Mouse (Mus musculus): Measurements from ENCODE around the gene Adipor2. TPM values are rescaled to one million over a fixed set of nuclear protein-coding genes. Genes with fewer than 3 reads are reported as not detected.

The Adipor2 gene
- polyA plus RNA-seq, 1 experiment: 45.4 TPM

DNA sequence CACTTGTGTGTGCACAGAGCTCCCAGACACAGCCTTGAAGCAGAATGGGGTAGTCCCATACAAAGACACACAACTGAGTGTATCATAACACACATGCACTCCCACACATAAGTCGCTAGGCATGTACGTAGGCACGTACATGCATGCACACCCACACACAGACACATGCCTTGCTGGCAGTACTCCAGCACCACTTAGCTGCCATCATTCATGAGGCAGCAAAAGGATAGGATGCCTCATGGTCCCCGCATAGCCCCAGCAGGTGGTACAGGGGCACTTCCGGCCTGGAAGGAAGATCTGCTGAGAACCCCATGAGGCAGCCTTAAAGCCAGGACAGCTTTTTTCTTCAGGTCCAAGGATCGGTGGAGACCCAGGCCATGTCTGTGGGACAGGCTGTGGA is 91.5 kb downstream of the Adipor2 start:
- DNase-seq (ENCODE audit: low read depth): peak; percentile 35
- no peak for TF ChIP-seq POLR2A (IDR thresholded peaks at IDR 0.05; ENCODE audit: borderline replicate concordance, extremely low read depth, insufficient read depth, insufficient read length, poor library complexity, severe bottlenecking)
- TF ChIP-seq CTCF (IDR thresholded peaks at IDR 0.05; ENCODE audit: borderline replicate concordance, extremely low read depth, insufficient read depth, insufficient read length): no peak

DNA sequence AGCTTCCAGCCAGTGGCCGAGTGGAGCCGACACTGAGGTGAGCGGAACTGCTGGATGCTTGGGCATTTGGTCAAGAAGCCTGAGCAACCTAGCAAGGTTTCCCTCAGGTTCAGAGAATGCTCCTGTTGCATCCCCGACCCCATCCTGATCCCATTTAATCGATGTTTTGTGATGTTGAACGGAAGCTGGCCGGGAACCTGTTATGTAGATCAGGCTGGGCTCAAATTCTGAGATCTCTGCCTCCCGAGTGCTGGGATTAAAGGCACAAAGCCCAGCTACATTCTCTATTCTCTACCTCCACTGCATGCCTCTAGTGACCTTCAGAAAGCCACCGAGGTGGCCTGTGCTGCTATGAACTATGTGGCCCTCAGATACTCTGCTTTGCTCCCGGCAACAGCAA is 92.7 kb downstream of the Adipor2 start:
- TF ChIP-seq POLR2A (IDR thresholded peaks at IDR 0.05; ENCODE audit: borderline replicate concordance, extremely low read depth, insufficient read depth, insufficient read length, poor library complexity, severe bottlenecking) (no peak), CTCF (IDR thresholded peaks at IDR 0.05; ENCODE audit: borderline replicate concordance, extremely low read depth, insufficient read depth, insufficient read length) (no peak)
- no peak for DNase-seq (ENCODE audit: low read depth)

DNA sequence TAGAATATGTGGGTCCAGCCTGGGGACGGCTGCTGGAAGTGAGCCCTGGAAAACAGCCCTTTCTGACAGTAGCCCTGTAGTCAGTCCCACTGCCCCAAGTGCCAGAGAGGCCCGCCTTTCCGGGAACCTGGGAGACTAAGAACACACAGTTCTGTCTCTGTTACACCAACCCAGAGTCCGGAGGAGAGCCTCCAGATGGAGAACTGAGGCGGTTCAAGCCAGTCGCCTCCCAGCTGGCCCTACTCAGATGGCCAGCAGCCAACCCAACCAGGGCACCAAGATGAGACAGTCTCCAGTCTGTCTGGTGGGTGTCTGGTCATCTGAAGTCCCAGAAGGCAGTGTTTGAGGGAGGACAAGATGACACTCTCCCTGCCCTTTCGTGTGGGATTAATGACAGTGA is 95.8 kb downstream of the Adipor2 start:
- peak; percentile 35 for DNase-seq (ENCODE audit: low read depth)
- TF ChIP-seq CTCF (IDR thresholded peaks at IDR 0.05; ENCODE audit: borderline replicate concordance, extremely low read depth, insufficient read depth, insufficient read length) (no peak), POLR2A (IDR thresholded peaks at IDR 0.05; ENCODE audit: borderline replicate concordance, extremely low read depth, insufficient read depth, insufficient read length, poor library complexity, severe bottlenecking) (no peak)

DNA sequence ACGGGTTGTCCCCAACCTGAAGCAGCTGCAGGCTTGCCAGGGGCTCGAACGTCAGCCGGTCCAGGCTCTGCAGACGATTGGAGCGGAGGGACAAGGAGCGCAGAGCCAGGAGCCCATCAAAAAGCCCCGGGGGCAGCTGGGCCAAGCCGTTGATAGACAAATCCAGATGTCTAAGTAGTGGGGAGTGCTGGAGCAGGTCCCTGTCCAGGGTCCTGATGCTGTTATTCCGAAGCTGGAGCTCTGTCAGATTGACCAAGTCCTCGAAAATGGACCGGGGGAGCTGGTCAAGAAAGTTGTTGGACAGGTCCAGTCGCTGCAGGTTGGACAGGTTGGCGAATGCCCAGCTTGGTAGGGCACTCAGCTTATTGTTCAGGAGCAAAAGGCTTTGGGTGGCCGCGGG is 97.0 kb downstream of the Adipor2 start:
- DNase-seq (ENCODE audit: low read depth): no peak
- TF ChIP-seq CTCF (IDR thresholded peaks at IDR 0.05; ENCODE audit: borderline replicate concordance, extremely low read depth, insufficient read depth, insufficient read length) (no peak), POLR2A (IDR thresholded peaks at IDR 0.05; ENCODE audit: borderline replicate concordance, extremely low read depth, insufficient read depth, insufficient read length, poor library complexity, severe bottlenecking) (no peak)

DNA sequence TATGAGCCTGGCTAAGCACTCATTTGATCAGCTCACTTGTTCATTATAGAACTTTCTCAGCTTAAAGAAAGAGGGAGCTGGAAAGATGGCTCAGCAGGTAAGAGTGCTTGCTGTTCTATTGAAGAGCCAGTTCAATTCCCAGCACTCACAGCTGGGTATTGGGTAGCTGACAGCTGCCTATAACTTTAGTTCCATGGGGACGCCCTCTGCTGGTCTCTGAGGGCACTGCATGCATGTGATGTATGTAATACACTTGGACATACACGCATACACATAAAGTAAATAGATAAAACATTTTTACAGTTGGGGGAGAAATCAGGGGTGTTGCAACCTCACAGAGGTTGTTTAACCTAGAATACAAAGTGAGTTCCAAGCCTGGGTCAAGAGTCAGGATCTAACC is 98.1 kb downstream of the Adipor2 start:
- peak; percentile 28 for DNase-seq (ENCODE audit: low read depth)
- TF ChIP-seq POLR2A (IDR thresholded peaks at IDR 0.05; ENCODE audit: borderline replicate concordance, extremely low read depth, insufficient read depth, insufficient read length, poor library complexity, severe bottlenecking): no peak
- TF ChIP-seq CTCF (IDR thresholded peaks at IDR 0.05; ENCODE audit: borderline replicate concordance, extremely low read depth, insufficient read depth, insufficient read length): peak; percentile 42; the same call in 1 of the 2 replicates

DNA sequence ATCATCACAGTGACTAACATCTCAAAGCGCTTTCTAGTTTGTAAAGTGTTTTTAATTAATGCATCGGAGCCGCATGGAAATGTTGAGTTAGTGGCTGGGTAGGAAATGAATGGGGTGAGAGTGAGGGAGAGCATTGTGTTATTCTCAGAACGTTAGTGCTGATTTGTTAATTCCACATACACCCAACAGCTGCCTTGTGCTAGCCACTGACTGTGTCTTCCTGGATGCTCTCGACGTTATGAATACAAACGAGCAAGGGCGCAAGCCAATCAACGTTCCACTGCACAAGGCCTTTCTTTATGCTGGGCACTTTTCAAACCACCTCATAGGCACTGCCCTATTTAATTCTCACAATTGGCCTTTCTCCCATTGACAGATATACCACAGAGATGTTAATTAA is 98.8 kb downstream of the Adipor2 start:
- TF ChIP-seq CTCF (IDR thresholded peaks at IDR 0.05; ENCODE audit: borderline replicate concordance, extremely low read depth, insufficient read depth, insufficient read length): no peak
- no peak for TF ChIP-seq POLR2A (IDR thresholded peaks at IDR 0.05; ENCODE audit: borderline replicate concordance, extremely low read depth, insufficient read depth, insufficient read length, poor library complexity, severe bottlenecking)

DNA sequence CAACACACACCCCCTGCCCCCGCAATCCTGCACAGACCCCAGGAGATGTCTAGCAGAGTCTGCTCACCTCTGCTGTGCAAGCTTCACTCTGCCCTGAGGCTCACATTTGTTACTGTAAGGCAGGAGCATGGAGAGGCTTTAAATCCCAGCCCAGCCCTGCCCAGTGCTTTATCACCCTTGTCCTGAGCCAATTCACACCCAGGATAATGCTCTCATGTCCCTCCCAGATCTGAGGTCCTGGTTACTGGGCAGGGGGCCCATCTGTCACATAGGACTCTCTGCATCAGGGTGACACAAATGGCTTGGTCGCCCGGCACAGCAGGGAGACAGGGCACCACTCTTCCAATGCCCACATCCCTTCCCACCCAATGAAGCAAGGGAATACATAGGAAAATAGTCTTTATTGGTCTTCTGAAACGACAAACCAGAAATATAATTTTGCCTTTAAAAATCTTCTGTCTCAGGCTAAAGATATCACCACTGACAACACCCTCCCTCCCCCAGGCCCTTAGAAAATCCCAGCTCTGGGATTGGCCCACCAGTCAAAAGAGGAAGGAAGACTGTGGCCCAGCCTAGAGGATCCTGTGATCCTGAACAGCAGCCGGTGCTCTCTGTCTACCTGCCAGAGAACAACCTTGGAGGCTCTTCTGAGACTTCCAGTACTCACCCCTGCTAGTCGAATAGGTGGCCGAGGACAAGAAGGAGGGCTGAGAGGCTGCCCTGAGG is 102.6 kb downstream of the Adipor2 start:
- TF ChIP-seq CTCF (IDR thresholded peaks at IDR 0.05; ENCODE audit: borderline replicate concordance, extremely low read depth, insufficient read depth, insufficient read length): no peak
- no peak for TF ChIP-seq POLR2A (IDR thresholded peaks at IDR 0.05; ENCODE audit: borderline replicate concordance, extremely low read depth, insufficient read depth, insufficient read length, poor library complexity, severe bottlenecking)
- peak; percentile 13 for DNase-seq (ENCODE audit: low read depth)

More for the DNA sequence above, 98.8 kb downstream of the Adipor2 start:
- peak; percentile 92 for DNase-seq (ENCODE audit: low read depth)

DNA sequence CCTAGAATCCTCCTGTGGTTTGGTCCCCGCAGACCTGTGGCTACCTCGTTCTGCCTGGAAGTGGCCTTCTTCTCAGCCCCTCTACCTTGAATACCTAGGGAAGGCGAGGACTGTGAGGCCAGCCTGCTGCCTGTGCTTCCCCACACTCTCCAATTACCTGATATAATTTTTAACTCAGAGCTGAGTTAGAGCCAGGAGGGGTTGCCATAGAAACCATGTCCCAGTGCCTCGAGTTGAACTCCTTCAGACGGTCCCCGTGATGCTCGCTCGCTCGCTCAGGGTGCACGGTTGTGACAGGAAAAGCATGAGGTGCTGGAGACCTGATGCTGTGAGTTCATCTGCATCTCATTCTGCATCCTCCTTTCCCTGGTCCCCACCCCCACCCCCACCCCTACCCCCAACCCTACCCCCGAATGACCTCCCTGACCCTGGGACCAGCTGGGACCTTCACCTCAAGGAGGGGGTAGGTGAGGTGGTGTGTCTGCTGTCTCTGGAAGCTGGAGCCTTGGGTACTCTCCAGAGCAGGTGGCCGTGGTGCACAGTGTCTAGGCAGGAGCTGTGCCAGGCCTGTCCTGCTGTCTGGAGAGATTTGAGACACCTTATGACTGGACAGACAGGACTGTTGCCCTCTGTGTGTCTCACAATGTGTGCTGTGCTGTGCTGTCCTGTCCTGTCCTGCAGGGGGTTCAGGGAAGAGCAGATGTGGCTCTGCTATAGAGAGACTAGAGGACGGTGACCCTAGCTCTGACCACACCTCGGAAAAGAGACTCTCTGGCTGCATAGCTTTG is 103.7 kb downstream of the Adipor2 start:
- TF ChIP-seq CTCF (IDR thresholded peaks at IDR 0.05; ENCODE audit: borderline replicate concordance, extremely low read depth, insufficient read depth, insufficient read length): no peak
- TF ChIP-seq POLR2A (IDR thresholded peaks at IDR 0.05; ENCODE audit: borderline replicate concordance, extremely low read depth, insufficient read depth, insufficient read length, poor library complexity, severe bottlenecking): no peak
- DNase-seq (ENCODE audit: low read depth): peak; percentile 81

DNA sequence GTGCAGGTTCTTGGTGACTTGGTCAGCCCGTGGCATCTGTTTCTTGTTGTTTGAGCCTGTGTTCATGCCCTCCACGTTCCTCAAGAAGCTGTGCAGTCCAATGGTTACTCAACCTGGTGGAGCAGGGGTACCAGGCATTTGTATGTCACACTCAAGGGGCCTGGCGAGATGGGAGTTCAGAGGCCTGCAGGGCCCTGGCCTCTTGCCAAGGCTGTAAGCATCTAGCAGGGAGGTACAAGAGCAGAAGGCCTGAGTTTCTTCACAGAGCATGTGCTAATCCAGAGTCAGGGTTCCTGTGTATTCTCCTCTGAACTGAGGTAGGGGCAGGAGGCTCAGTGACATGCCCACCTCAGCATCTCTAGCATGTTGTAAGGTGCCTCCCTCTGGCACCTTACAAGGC is 104.4 kb downstream of the Adipor2 start:
- peak; percentile 41 for DNase-seq (ENCODE audit: low read depth)
- TF ChIP-seq CTCF (IDR thresholded peaks at IDR 0.05; ENCODE audit: borderline replicate concordance, extremely low read depth, insufficient read depth, insufficient read length) (no peak), POLR2A (IDR thresholded peaks at IDR 0.05; ENCODE audit: borderline replicate concordance, extremely low read depth, insufficient read depth, insufficient read length, poor library complexity, severe bottlenecking) (no peak)

DNA sequence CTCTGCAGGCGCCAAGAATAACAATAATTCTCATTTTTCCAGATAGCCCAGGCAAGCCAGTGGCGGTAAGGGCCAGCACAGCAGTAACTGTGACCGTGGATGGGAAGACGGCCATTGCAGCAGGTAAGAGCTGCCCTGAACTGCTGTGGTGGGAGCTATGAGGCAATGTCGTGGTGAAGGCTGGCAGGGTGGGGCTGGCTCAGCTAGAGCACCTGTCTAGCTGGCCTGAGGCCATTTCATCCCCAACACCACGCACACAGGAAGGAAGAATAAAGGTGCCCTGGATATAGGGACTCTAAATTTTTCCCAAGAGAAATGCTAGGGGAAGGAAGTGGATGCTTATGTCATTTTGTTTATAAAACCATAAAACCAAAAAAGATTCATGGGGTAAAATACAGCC is 105.1 kb downstream of the Adipor2 start:
- TF ChIP-seq POLR2A (IDR thresholded peaks at IDR 0.05; ENCODE audit: borderline replicate concordance, extremely low read depth, insufficient read depth, insufficient read length, poor library complexity, severe bottlenecking) (no peak), CTCF (IDR thresholded peaks at IDR 0.05; ENCODE audit: borderline replicate concordance, extremely low read depth, insufficient read depth, insufficient read length) (no peak)
- DNase-seq (ENCODE audit: low read depth): no peak

DNA sequence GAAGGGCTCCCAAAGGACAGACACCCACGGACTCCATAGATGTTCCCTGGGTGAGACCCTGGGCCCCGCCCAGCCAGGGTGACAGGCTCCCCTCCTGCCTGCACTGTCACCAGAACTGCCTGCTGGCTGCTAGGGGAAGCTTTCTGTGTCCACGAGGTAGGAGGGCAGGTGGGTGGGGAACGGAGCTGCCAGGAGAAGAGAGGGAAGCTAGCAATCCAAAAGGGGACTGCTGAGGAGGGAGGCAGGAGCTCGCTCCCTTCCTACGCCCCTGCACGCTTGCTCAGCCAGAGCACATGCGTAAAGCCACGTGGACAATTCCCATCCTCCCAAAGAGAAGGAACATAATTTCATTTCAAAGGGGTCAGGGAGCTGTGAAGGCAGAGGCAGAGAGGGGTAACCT is 107.3 kb downstream of the Adipor2 start:
- no peak for DNase-seq (ENCODE audit: low read depth)
- TF ChIP-seq CTCF (IDR thresholded peaks at IDR 0.05; ENCODE audit: borderline replicate concordance, extremely low read depth, insufficient read depth, insufficient read length): no peak
- TF ChIP-seq POLR2A (IDR thresholded peaks at IDR 0.05; ENCODE audit: borderline replicate concordance, extremely low read depth, insufficient read depth, insufficient read length, poor library complexity, severe bottlenecking): no peak
